Mouse (Mus musculus): ENCODE results near the gene Ccdc124. TPM values are rescaled to one million over a fixed set of nuclear protein-coding genes. Genes with fewer than 3 reads are reported as not detected.

Gene Ccdc124
- total RNA-seq, 2 experiments from 2014 or later = 11.7 to 14.2 TPM

GRCm38 (mm10) chr8:70850132-70850845 is 23.4 kb downstream of the Ccdc124 start:
- no peak for ATAC-seq (replicated peaks; ENCODE audit: low FRiP score, poor library complexity, severe bottlenecking)

- no peak for ATAC-seq (replicated peaks; ENCODE audit: low FRiP score, poor library complexity, severe bottlenecking)
These were observed 24.3 kb downstream of the Ccdc124 start for GRCm38 (mm10) chr8:70849333-70849990.

DNA sequence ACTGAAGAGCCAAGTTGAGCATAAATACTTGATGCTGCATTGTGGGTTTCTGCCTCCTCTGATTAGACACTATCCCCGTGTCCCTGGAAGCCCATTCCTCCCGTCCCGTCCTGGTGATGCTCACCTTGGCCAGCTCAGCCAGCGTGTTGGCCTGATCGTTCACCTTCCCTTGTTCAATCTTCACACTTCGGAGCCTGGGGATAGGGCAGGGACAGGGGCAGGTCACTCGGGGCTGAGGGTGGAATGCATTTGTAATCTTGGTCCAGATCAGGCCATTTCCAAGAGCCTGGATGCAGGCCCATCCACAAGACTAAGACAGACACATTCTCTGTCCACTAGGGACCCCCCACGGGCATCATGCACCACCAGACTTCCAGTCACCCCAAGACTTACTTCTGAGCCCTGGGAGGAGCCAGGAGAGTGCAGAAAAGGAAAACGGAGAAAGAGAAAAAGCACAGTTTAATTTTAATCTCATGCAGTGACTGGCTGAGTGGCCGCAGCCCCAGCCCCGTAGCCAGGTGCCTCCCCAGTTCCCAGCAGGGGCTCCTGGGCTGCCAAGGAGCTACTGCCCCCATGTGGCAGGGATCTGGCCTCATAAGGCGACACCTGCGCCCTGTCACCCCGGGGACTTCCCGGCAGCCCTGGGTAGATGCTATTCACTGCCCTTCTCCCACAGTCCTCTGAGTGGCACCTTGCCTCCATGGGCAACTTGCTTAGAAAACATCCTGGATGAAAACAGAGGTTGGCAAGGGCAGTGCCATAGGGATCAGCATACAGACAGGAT is 27.2 kb downstream of the Ccdc124 start:
- no peak for ATAC-seq (replicated peaks; ENCODE audit: low FRiP score, poor library complexity, severe bottlenecking)

DNA sequence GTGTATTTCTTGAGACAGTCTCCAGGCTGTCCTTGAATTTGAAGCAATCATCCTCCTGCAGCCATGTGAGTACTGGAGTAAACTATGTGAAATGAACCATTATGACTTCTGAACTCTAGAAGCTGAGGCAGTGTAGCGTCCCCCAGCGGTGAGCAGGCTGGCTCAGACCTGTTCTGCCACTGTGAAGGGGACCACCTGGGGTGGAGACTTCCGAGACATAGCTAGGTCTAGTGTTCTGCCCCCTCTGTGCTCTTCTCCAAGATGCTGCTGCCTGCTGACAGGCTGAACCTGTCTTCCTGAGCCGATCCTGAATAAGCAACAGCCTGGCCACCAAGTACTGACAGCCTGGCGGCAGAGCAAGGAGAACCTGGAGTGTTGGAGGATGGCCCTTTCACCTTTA is 28.6 kb downstream of the Ccdc124 start:
- no peak for ATAC-seq (replicated peaks; ENCODE audit: low FRiP score, poor library complexity, severe bottlenecking)

DNA sequence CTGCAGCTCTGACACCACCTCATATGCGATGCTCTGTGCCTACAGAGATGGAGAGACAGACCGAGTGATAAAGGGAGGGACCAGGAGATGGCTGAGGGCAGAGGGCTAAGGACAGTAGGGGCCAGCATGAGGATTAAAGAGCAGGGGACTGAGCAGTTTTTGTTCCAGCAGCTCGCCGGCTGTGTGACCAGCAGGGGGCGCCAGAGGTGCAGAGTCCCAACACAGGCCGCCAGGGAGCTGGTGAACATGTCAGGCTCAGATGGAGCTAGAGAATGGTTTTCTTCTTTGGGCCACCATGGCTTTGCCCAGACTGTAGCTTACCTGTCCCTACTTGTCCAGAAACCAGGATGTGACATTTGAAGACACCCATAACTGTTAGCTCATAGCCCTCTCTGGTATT is 29.2 kb downstream of the Ccdc124 start:
- ATAC-seq (replicated peaks; ENCODE audit: low FRiP score, poor library complexity, severe bottlenecking) = peak; percentile 32

GRCm38 (mm10) chr8:70843941-70844340 is 29.8 kb downstream of the Ccdc124 start:
- ATAC-seq (replicated peaks; ENCODE audit: low FRiP score, poor library complexity, severe bottlenecking) = no peak

DNA sequence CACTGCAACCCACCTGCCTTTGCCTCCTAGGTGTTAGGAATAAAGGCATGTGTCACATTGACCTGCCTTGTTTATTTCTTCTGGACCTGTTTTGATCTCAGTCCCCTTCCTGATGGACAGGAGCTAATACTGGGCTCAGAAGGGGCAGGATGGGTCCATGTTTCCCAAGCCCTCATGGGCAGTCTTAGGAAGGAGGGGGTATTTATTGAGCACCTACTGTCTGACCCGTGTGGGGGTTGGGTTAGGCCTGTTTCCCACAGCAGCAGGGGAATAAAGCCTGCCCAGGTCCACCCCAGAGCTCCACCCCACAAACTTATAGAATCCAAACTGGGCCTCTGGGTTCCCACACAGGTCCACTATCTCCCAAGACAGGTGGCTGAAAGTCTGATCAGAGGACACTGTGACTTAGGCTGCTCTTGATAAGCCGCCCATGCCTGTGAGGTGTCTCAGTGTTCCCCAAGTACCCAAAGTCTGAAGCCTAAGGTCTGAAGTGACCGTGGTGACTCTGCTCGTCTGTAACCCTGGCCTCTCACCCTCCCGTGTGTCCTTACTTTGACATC is 30.4 kb downstream of the Ccdc124 start:
- ATAC-seq (replicated peaks; ENCODE audit: low FRiP score, poor library complexity, severe bottlenecking) = peak; percentile 41

DNA sequence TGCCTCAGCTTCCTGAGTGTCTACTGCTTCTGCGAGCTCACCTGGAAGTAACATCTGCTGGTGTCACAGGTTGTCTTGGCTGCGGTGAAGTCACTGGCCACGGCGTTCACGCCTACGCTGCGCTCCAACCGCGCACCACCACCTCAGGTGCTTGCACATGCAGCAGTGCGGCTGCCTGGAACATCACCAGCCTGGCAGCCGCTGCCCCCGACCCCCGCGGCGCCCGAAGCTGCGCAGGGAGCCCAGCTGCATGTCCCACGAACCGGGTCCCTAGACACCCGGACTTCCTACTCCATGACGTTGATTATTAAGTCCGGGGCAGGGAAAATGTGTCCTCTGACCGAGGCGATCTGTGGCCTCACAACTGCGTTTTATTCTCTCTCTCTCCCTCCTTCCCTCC is 31.3 kb downstream of the Ccdc124 start:
- ATAC-seq (replicated peaks; ENCODE audit: low FRiP score, poor library complexity, severe bottlenecking) = no peak

DNA sequence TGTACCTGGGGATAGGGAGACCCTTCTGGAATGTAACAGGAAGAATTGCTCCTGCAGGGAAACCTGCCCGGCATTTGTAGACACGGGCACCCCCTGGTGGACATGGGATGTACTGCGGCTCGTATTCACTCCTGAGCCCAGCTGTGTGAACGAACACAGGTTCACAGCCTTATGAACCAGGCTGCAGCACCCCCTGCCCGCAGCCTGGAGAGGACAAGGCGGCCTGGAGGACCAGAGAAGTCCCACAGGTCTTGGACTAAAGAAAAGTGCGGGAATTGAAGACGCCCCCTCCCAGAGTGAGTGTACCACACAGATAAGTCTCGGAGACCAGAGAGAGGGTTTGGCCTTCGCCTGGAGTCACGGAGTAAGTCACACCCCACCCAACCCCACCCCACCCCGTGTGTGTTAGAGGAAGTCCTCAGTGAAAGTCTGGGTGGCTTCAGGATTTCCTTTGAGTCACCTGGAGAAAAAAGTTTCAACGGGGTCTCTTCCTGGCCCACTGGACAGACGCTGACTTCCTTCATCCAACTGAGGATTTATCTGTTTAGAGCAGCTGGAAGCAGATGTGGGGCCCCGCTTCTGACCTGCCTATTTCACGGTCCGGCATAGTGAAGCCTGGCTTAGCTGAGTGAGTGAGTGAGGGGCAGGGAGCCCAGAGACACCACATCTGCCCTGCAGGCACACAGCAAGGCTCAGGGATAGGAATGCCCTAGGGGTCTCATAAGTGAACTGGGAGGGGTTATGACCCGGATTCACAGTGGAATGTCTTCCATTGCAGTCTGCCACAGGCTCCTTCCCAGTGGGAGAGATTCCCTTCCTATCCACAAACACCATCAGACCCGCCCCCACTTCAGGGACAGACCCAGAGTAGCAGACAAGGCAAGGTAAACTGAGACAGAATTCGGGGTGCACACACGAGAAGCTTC is 32.3 kb downstream of the Ccdc124 start:
- ATAC-seq (replicated peaks; ENCODE audit: low FRiP score, poor library complexity, severe bottlenecking) = peak; percentile 26

- ATAC-seq (replicated peaks; ENCODE audit: low FRiP score, poor library complexity, severe bottlenecking) = no peak
These were observed 33.1 kb downstream of the Ccdc124 start for GRCm38 (mm10) chr8:70840590-70840989.

DNA sequence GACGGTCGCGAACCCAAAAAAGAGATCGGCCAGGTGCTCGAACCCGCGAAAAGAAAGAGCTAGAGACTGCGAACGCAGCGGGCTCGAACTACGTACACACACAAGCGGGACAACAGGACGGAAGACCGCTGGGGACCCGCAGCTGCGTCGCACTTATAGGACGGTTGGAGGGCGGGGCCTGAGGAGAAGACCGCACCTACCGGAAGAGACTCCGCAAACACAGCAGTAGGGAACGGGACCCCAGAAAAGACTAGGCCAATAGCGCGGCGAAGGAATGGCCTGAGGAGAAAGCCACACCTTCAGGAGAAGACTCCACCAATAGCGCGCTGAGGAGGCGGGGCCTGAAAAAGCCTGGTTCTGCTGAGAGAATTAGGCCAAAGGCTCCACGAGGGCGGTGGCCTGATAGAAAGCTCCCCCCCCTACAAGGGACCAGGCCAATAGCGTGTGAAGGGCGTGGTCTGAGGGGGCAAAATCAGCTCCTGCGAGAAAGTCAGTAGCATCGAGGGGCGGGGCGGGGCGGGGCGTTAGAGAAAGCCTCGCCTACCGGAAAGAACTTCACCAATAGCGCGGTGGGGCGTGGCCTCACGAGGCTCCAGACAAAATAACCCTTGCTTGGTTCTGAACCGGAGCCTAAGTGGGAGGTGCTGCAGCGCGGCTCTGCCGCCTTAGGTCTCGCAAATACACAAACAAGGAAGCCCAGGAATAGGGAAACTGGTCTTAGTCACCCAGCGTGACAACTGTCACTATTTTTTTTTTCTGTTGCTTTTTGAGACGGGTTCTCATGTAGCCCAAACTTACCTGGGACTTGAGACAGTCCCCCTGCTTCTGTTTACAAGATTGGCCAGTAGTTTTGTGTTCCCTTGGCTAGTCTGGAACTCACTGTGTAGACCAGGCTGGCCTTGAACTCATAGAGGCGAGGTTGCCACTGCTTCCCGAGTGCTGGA is 34.1 kb downstream of the Ccdc124 start, which contains the start of gene Arrdc2:
Gene Arrdc2, minus strand, starts transcription at position 313 of the 944 bp plus-strand sequence.
- peak; percentile 61 for ATAC-seq (replicated peaks; ENCODE audit: low FRiP score, poor library complexity, severe bottlenecking)

DNA sequence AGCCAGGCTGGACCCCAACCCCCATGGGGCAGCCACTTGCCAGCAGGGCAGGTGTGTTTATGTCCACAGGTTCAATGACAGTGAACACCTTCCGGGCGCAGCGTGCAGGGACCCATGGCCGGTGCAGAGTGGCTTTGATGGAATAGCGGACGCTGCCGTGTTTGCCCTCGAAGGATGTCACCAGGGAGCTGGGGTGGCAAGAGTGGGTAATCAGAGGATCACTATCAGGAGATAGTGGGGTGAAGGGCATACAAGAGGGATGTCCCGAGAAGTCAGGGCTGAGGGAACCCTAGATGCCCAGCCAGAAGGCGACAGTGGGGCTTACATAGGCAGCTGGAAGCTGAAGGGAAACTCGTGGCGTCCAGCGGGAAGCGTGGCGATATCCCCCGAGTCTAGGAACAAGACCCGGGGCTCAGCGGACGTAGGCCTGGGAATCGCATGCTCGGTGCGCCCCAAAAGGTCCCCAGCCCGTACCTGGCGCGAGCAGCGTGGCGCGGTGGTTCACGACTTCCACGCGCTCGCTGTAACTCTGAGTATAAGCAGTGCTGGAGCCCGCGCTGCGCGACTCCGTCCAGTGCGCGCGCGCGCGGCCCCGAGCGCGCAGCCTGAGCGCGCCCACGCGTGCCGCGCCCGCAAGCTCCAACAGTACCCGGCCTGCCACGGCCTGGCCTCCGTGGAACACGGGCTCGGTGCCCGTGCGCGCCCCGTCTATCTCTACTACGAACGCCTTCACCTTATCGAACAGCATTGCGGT is 34.9 kb downstream of the Ccdc124 start:
- no peak for ATAC-seq (replicated peaks; ENCODE audit: low FRiP score, poor library complexity, severe bottlenecking)

DNA sequence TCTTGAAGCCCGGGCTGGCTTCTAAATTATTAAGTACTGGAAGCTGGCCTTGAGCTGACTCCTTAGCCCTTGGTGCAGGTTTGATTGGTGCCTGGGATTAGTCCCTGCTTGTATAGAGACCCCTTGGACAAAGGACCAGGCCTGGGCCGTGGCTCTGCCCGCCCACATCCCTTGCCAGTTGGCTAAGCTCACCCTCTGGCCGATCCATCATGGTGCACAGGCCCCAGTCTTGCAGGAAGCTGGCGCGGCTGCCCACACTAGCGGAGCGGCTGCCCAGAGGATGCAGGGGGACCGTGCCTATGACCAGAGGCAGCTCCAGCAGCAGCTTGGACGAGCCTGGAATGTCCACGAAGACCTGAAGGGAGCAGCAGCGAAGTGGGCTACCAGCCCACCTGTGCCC is 37.1 kb downstream of the Ccdc124 start:
- no peak for ATAC-seq (replicated peaks; ENCODE audit: low FRiP score, poor library complexity, severe bottlenecking)

DNA sequence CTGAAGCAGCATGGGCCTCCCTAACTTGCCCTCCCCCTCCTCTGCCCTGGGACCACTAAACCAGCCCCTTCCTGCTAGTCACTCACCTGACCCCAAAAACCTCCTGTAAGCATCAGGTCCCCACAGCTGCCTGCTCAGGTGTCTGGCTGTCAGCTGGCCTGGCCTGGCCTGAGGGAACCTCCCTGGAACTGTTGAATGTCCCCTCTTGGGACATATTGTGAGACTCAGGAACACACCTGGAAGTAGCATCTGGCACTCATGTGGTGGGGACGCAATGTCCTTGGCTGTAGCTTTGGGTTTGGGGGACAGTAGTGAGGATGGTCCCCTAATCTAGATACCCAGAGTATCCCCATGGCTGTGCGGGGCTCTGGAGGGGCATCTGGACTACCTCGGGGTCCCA is 39.7 kb downstream of the Ccdc124 start:
- ATAC-seq (replicated peaks; ENCODE audit: low FRiP score, poor library complexity, severe bottlenecking) = no peak

GRCm38 (mm10) chr8:70833520-70833919 is 40.2 kb downstream of the Ccdc124 start:
- peak; percentile 38; the same call in 1 of the 2 replicates for ATAC-seq (replicated peaks; ENCODE audit: low FRiP score, poor library complexity, severe bottlenecking)

DNA sequence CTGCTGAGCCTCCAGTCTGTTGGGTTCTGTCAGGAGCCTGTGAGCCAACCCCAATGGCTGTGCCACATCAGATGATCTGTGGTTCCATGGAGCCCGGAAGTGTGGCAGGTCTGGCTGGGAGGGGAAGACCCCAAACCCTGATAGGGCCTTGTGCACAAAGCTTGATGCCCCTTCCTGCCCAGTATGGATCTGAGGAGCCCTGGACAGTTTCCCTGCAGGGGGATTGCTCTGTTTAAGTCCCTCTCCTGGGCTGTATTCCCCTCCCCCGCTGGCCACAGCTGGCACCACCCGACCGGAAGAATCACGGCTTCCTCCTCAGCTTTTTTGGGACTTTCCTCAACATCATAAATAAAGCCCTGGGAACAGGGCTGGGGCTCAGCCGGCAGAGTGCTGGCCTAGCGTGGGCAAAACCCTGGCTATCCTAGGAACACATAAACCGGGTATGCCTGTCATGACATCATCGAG is 40.7 kb downstream of the Ccdc124 start:
- ATAC-seq (replicated peaks; ENCODE audit: low FRiP score, poor library complexity, severe bottlenecking) = no peak

DNA sequence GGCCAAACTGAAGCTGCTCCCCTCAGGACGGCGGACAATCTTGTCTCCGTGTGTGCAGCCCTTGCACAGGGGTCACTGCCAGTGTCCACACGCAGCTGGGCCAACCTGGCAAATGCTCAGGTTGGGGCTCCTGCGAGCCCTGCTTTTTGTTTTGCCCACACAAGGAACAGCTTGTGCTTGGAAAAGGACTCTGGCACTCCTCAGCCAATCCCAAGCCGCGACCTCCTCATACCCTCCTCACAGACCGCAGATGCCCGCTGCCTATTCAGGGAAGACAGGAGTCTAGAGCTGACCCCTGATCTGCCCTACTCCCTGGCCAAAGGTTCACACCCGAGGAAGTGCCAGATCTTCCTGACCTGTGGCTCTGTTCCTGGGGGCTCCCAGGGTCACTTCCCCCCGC is 41.4 kb downstream of the Ccdc124 start:
- ATAC-seq (replicated peaks; ENCODE audit: low FRiP score, poor library complexity, severe bottlenecking) = no peak
